Mouse (Mus musculus) heart, adult 2 months (tissue): Measurements from ENCODE around the gene Olfr123.

ENCODE experiments used
- CTCF ChIP-seq: fragments of 200-600 bp; IDR thresholded peaks from 2 replicates; pipeline ENCODE4 v1.8.1; 2022; ENCODE audit warnings: antibody characterized with exemption, mild to moderate bottlenecking, moderate library complexity
- POLR2A ChIP-seq: fragments of 200-500 bp; IDR thresholded peaks from 2 replicates; pipeline ENCODE4 v1.6.1; 2011; ENCODE audit warnings: mild to moderate bottlenecking, low read depth, low read length, control low read depth; ENCODE audit not compliant: insufficient read depth

GRCm38 (mm10) chr17:37799588-37799987 is 6.3 kb downstream of the Olfr123 start, which contains the start of gene Olfr124:
- TF ChIP-seq POLR2A (no peak), CTCF (no peak)
